Mouse (Mus musculus): ENCODE results near the gene Plk3. TPM values are rescaled to one million over a fixed set of nuclear protein-coding genes. Genes with fewer than 3 reads are reported as not detected.
A peak's percentile ranks its signal among the peaks of the same experiment; 100 is the strongest.
"Not testable (repeated sequence)": the region's sequence is repeated elsewhere in the genome, so short reads cannot be mapped to it uniquely, and the experiment has no call there.

The Plk3 gene
- 4.6 and 5.2 TPM in 2 replicates for total RNA-seq (2021)
- long read RNA-seq, transcript Plk3-201 (15 exons, 2,378 nt), result major isoform, 10 of 17 reads
- long read RNA-seq, partial matches to known transcripts, result 3 of 17 reads
- long read RNA-seq, other reads (novel, unspliced or antisense), result 4 of 17 reads

GRCm38 (mm10) chr4:117133817-117134600 is at the start of gene Plk3:
Gene Plk3 (minus strand): TSS chr4:117133963.
- peak; percentile 96 for DNase-seq

GRCm38 (mm10) chr4:117182759-117183096 is 49.0 kb upstream of the Plk3 start:
- not testable (repeated sequence) for DNase-seq

- peak; percentile 91 for DNase-seq
Observed at GRCm38 (mm10) chr4:117181863-117182758, 48.3 kb upstream of the Plk3 start, which contains the start of gene Kif2c. Gene Kif2c (minus strand): TSS chr4:117182639.

GRCm38 (mm10) chr4:117169936-117170335 is 36.2 kb upstream of the Plk3 start:
- DNase-seq, result no peak

GRCm38 (mm10) chr4:117161183-117161582 is 27.4 kb upstream of the Plk3 start:
- DNase-seq, result no peak

GRCm38 (mm10) chr4:117159666-117160065 is 25.9 kb upstream of the Plk3 start:
- no peak for DNase-seq

GRCm38 (mm10) chr4:117156372-117156771 is 22.6 kb upstream of the Plk3 start:
- no peak for DNase-seq

GRCm38 (mm10) chr4:117155792-117156355 is 22.1 kb upstream of the Plk3 start, which contains the start of gene Rps8:
Gene Rps8 (minus strand): TSS chr4:117156243.
- peak; percentile 82 for DNase-seq

GRCm38 (mm10) chr4:117155020-117155791 is 21.4 kb upstream of the Plk3 start:
- peak; percentile 37 for DNase-seq

- no peak for DNase-seq
Observed at GRCm38 (mm10) chr4:117152714-117153113, 19.0 kb upstream of the Plk3 start.

- no peak for DNase-seq
Observed at GRCm38 (mm10) chr4:117151416-117151815, 17.7 kb upstream of the Plk3 start.

GRCm38 (mm10) chr4:117150212-117150733 is 16.5 kb upstream of the Plk3 start:
- DNase-seq, result no peak

- DNase-seq, result no peak
Observed at GRCm38 (mm10) chr4:117149291-117150211, 15.8 kb upstream of the Plk3 start.

GRCm38 (mm10) chr4:117148815-117149214 is 15.1 kb upstream of the Plk3 start:
- no peak for DNase-seq

- no peak for DNase-seq
Observed at GRCm38 (mm10) chr4:117148047-117148713, 14.4 kb upstream of the Plk3 start.

- DNase-seq, result peak; percentile 90
Observed at GRCm38 (mm10) chr4:117146176-117146575, 12.4 kb upstream of the Plk3 start.

- no peak for DNase-seq
Observed at GRCm38 (mm10) chr4:117145248-117145647, 11.5 kb upstream of the Plk3 start.

GRCm38 (mm10) chr4:117143023-117143422 is 9.3 kb upstream of the Plk3 start:
- no peak for DNase-seq

- DNase-seq, result no peak
Observed at GRCm38 (mm10) chr4:117140613-117141012, 6.8 kb upstream of the Plk3 start.

- no peak for DNase-seq
Observed at GRCm38 (mm10) chr4:117139217-117139612, 5.5 kb upstream of the Plk3 start.
